Mouse (Mus musculus) liver, adult 2 months (tissue): ENCODE measurements around the gene Tst. TPM values are rescaled to one million over a fixed set of nuclear protein-coding genes. Genes with fewer than 3 reads are reported as not detected.

Source experiments
- DNase-seq: peaks from one replicate; pipeline ENCODE4 v3.0.0-alpha.2; 2011; ENCODE audit warnings: low read depth, low spot score; ENCODE audit errors: extremely low read depth
- H3K27ac ChIP-seq: fragments of 200-500 bp; replicated peaks from 2 replicates; pipeline ENCODE4 v1.5.1; 2012; ENCODE audit warnings: low read depth, mild to moderate bottlenecking, control low read depth, inconsistent platforms, low read length; ENCODE audit not compliant: insufficient read depth
- H3K27me3 ChIP-seq: fragments of 200-500 bp; 2 replicates; pipeline ENCODE4 v1.6.1; 2012; ENCODE audit warnings: mild to moderate bottlenecking, moderate library complexity, low read length, inconsistent platforms; ENCODE audit not compliant: control insufficient read depth, insufficient read depth
- H3K36me3 ChIP-seq: fragments of 200-500 bp; 2 replicates; pipeline ENCODE4 v1.6.1; 2012; ENCODE audit warnings: low read length, inconsistent platforms; ENCODE audit not compliant: control insufficient read depth, insufficient read depth
- H3K4me1 ChIP-seq: fragments of 200-500 bp; 2 replicates; pipeline ENCODE4 v1.6.1; 2011; ENCODE audit warnings: low read length; ENCODE audit not compliant: control insufficient read depth, insufficient read depth
- H3K4me3 ChIP-seq: fragments of 200-500 bp; 2 replicates; pipeline ENCODE4 v1.5.1; 2011; ENCODE audit warnings: low read depth, mild to moderate bottlenecking, control low read depth, low read length, moderate library complexity; ENCODE audit not compliant: insufficient read depth
- H3K79me2 ChIP-seq: fragments of 200-500 bp; 2 replicates; pipeline ENCODE4 v1.6.1; 2012; ENCODE audit warnings: inconsistent platforms, mild to moderate bottlenecking, low read length, moderate library complexity; ENCODE audit not compliant: control insufficient read depth, insufficient read depth
- H3K9ac ChIP-seq: fragments of 200-500 bp; 2 replicates; pipeline ENCODE4 v1.6.1; 2012; ENCODE audit warnings: low read depth, mild to moderate bottlenecking, control low read depth, inconsistent platforms, low read length
- CTCF ChIP-seq: fragments of 200-500 bp; IDR thresholded peaks from 2 replicates; pipeline ENCODE4 v1.5.1; 2011; ENCODE audit warnings: low read depth, low read length, control low read depth
- POLR2A ChIP-seq: fragments of 200-500 bp; IDR thresholded peaks from 2 replicates; pipeline ENCODE4 v1.6.1; 2011; ENCODE audit warnings: low read length, control low read depth; ENCODE audit not compliant: insufficient read depth; ENCODE audit errors: extremely low read depth
- WGBS: fragments of 180-500 bp; shearing (Covaris S2); methylation state at CpG from one replicate; pipeline ENCODE4 v1.1.7; 2018; 5-methylcytosine and 5-hydroxymethylcytosine counted together
- polyA plus RNA-seq: library from polyadenylated mRNA; depleted of rRNA; stranded (reverse); fragments of >200 nt; gene quantifications from 2 replicates; pipeline ENCODE4 v1.2.3, GENCODE M21; 2012
- total RNA-seq: library from RNA; depleted of rRNA; stranded (reverse); fragments of >200 nt; gene quantifications from 2 replicates; pipeline ENCODE4 v1.2.3, GENCODE M21; 2014

Tst gene
- total and polyA plus RNA-seq, 2 experiments = 343 to 621 TPM

- H3K4me1 ChIP-seq = peaks cover 26% of the 10 kb centered on the region
- peak; percentile 58 for DNase-seq
- H3K27me3 ChIP-seq = no peaks in the 10 kb centered on the region
- WGBS = 12% methylated on average over 11 of the region's 11 CpGs
- peaks cover 21% of the 10 kb centered on the region; the same call in 1 of the 2 replicates for H3K79me2 ChIP-seq
- peak overlapping the region; percentile 90 for H3K27ac ChIP-seq
- 0 out of 2 replicates have a peak, but pooled peaks cover under 1% of the 10 kb centered on the region for H3K36me3 ChIP-seq
- peak overlapping the region; percentile 90 for H3K9ac ChIP-seq
- peak overlapping the region; percentile 91 for H3K4me3 ChIP-seq
- TF ChIP-seq CTCF = no peak
- no peak for TF ChIP-seq POLR2A
These were observed 609 bp downstream of the Tst start for GRCm38 (mm10) chr15:78405098-78405497.

GRCm38 (mm10) chr15:78403896-78404295, 1.8 kb downstream of the Tst start:
- WGBS = 22% methylated on average over 1 of the region's 1 CpGs
- peaks cover 21% of the 10 kb centered on the region; the same call in 1 of the 2 replicates for H3K79me2 ChIP-seq
- TF ChIP-seq CTCF = no peak
- TF ChIP-seq POLR2A = no peak
- peak; percentile 91 for DNase-seq
- peak overlapping the region; percentile 90 for H3K27ac ChIP-seq
- peak overlapping the region; percentile 51 for H3K4me3 ChIP-seq
- no peaks in the 10 kb centered on the region for H3K27me3 ChIP-seq
- peak overlapping the region; percentile 56 for H3K9ac ChIP-seq
- peaks cover 23% of the 10 kb centered on the region for H3K4me1 ChIP-seq
- 0 out of 2 replicates have a peak, but pooled peaks cover 3% of the 10 kb centered on the region for H3K36me3 ChIP-seq

GRCm38 (mm10) chr15:78403301-78403741, 2.4 kb downstream of the Tst start:
- peak; percentile 90 for DNase-seq
- H3K4me1 ChIP-seq = peaks cover 17% of the 10 kb centered on the region
- WGBS = 6% methylated on average over 3 of the region's 3 CpGs

GRCm38 (mm10) chr15:78402423-78402822, 3.3 kb downstream of the Tst start:
- H3K36me3 ChIP-seq = 0 out of 2 replicates have a peak, but pooled peaks cover 3% of the 10 kb centered on the region
- DNase-seq = peak; percentile 94
- H3K27me3 ChIP-seq = no peaks in the 10 kb centered on the region
- no peak overlapping the region; the same call in 1 of the 2 replicates for H3K4me3 ChIP-seq
- peak overlapping the region; percentile 56 for H3K9ac ChIP-seq
- peak overlapping the region; percentile 90 for H3K27ac ChIP-seq
- H3K4me1 ChIP-seq = peaks cover 11% of the 10 kb centered on the region
- WGBS = 15% methylated on average over 7 of the region's 7 CpGs
- peaks cover 18% of the 10 kb centered on the region; the same call in 1 of the 2 replicates for H3K79me2 ChIP-seq
- TF ChIP-seq POLR2A = no peak
- TF ChIP-seq CTCF = no peak

More at GRCm38 (mm10) chr15:78403301-78403741, 2.4 kb downstream of the Tst start:
- peak overlapping the region; percentile 56 for H3K9ac ChIP-seq
- H3K27ac ChIP-seq = peak overlapping the region; percentile 90
- H3K79me2 ChIP-seq = peaks cover 21% of the 10 kb centered on the region; the same call in 1 of the 2 replicates
- H3K36me3 ChIP-seq = 0 out of 2 replicates have a peak, but pooled peaks cover 3% of the 10 kb centered on the region
- TF ChIP-seq CTCF = no peak
- TF ChIP-seq POLR2A = no peak
- H3K27me3 ChIP-seq = no peaks in the 10 kb centered on the region
- H3K4me3 ChIP-seq = peak overlapping the region; percentile 51

- Histone ChIP-seq H3K27ac (peak overlapping the region; percentile 53), H3K79me2 (peaks cover 15% of the 10 kb centered on the region; the same call in 1 of the 2 replicates), H3K4me3 (no peak overlapping the region), H3K36me3 (0 out of 2 replicates have a peak, but pooled peaks cover 3% of the 10 kb centered on the region), H3K9ac (peak overlapping the region; percentile 25), H3K27me3 (no peaks in the 10 kb centered on the region), H3K4me1 (peaks cover 11% of the 10 kb centered on the region)
- DNase-seq = peak; percentile 86
- TF ChIP-seq CTCF (no peak), POLR2A (no peak)
- 13% methylated on average over 4 of the region's 4 CpGs for WGBS
These were observed 3.8 kb downstream of the Tst start for GRCm38 (mm10) chr15:78401921-78402320.

GRCm38 (mm10) chr15:78401345-78401744, 4.4 kb downstream of the Tst start:
- Histone ChIP-seq H3K4me1 (peaks cover 11% of the 10 kb centered on the region), H3K4me3 (no peak overlapping the region), H3K9ac (peak overlapping the region; percentile 25), H3K27ac (peak overlapping the region; percentile 53), H3K27me3 (no peaks in the 10 kb centered on the region), H3K36me3 (0 out of 2 replicates have a peak, but pooled peaks cover 3% of the 10 kb centered on the region), H3K79me2 (peaks cover 11% of the 10 kb centered on the region; the same call in 1 of the 2 replicates)
- 55% methylated on average over 6 of the region's 6 CpGs for WGBS
- no peak for TF ChIP-seq CTCF
- no peak for TF ChIP-seq POLR2A
- peak; percentile 69 for DNase-seq
